ENCODE assay signal across 8 mouse cellular contexts in the genomic region with DNA sequence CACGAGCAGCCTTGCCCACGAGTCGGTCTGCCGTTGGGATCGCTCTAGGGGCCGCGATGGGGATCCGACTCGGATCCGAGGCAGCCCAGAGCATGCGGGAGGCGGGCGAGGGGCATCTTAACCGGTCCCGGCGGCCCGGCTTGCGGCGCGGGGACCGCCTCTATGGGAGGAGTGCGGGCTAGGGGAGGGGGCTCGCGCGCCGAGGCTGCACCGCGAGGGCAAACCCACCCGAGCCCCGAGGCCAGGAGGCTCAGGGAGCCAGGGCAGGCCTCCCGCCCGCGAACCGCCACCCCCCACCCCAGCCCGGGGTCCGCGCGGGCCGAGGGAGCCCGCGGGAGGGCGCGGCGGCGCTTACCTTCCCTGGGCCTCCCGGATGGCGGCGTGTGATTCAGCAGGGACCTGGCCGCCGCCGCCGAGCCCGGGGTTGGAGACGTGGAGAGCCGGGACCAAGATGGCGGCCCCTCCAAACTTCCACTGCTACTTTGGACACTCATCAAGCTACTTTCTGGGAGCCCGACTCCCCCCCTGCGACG. TPM values are rescaled to one million over a fixed set of nuclear protein-coding genes. Genes with fewer than 3 reads are reported as not detected.
DNase-seq lines count a peak whose midpoint lies in the region; ATAC-seq and TF ChIP-seq lines count a peak whose summit lies in the region.

No protein-coding gene starts in this region.

- no peaks in the 10 kb centered on the region for H3K27me3 ChIP-seq in embryonic facial prominence, embryonic 13.5 days
- H3K27me3 ChIP-seq in heart, embryonic 10.5 days (ENCODE audit: insufficient read depth, poor library complexity, severe bottlenecking), result no peaks in the 10 kb centered on the region
- no peaks in the 10 kb centered on the region for H3K27me3 ChIP-seq in liver, postnatal 0 days (ENCODE audit: insufficient read depth, low read length)
- H3K27me3 ChIP-seq in neural tube, embryonic 13.5 days, result 0 out of 2 replicates have a peak, but pooled peaks cover 3% of the 10 kb centered on the region

- no peaks in the 10 kb centered on the region for H3K36me3 ChIP-seq in embryonic facial prominence, embryonic 13.5 days
- no peaks in the 10 kb centered on the region for H3K36me3 ChIP-seq in heart, embryonic 10.5 days
- no peaks in the 10 kb centered on the region for H3K36me3 ChIP-seq in liver, postnatal 0 days (replicated peaks; ENCODE audit: insufficient read depth, low read length)
- H3K36me3 ChIP-seq in neural tube, embryonic 13.5 days, result no peaks in the 10 kb centered on the region

- TF ChIP-seq EP300 in liver, postnatal 0 days (IDR thresholded peaks at IDR 0.05; ENCODE audit: low read depth), result no peak

- H3K9me3 ChIP-seq in embryonic facial prominence, embryonic 13.5 days, result no peaks in the 10 kb centered on the region
- no peaks in the 10 kb centered on the region for H3K9me3 ChIP-seq in heart, embryonic 10.5 days
- no peaks in the 10 kb centered on the region for H3K9me3 ChIP-seq in liver, postnatal 0 days (ENCODE audit: low read length)
- no peaks in the 10 kb centered on the region for H3K9me3 ChIP-seq in neural tube, embryonic 13.5 days

- TF ChIP-seq CTCF in liver, postnatal 0 days (IDR thresholded peaks at IDR 0.05; ENCODE audit: low read depth), result no peak

- ATAC-seq in embryonic facial prominence, embryonic 13.5 days (ENCODE audit: insufficient number of reproducible peaks, insufficient read depth, low FRiP score, low TSS enrichment, low read depth), result peak; percentile 77
- ATAC-seq in liver, postnatal 0 days, result peak; percentile 47
- ATAC-seq in neural tube, embryonic 13.5 days (ENCODE audit: low read depth), result peak; percentile 84

- peaks cover 15% of the 10 kb centered on the region for H3K4me1 ChIP-seq in embryonic facial prominence, embryonic 13.5 days
- H3K4me1 ChIP-seq in heart, embryonic 10.5 days, result peaks cover 19% of the 10 kb centered on the region; the same call in 1 of the 2 replicates
- peaks cover 39% of the 10 kb centered on the region for H3K4me1 ChIP-seq in liver, postnatal 0 days (ENCODE audit: insufficient read depth)
- H3K4me1 ChIP-seq in neural tube, embryonic 13.5 days (replicated peaks), result peaks cover 26% of the 10 kb centered on the region

- peak; percentile 61 for DNase-seq in 416B (ENCODE audit: low read depth)
- peak; percentile 87 for DNase-seq in adrenal gland, adult 2 months
- DNase-seq in heart, embryonic 10.5 days (ENCODE audit: low spot score), result peak; percentile 90
- DNase-seq in kidney, postnatal 25 days, result peak; percentile 73 to 87
- DNase-seq in liver, postnatal 0 days, result peak; percentile 83
- DNase-seq in testis, postnatal 10 days (ENCODE audit: low spot score), result peak; percentile 83

- peak overlapping the region; percentile 100 for H3K27ac ChIP-seq in embryonic facial prominence, embryonic 13.5 days
- peak overlapping the region; percentile 100 for H3K27ac ChIP-seq in heart, embryonic 10.5 days
- H3K27ac ChIP-seq in liver, postnatal 0 days (ENCODE audit: low read depth), result peak overlapping the region; percentile 100
- H3K27ac ChIP-seq in neural tube, embryonic 13.5 days (replicated peaks), result peak overlapping the region; percentile 100

- peak overlapping the region; percentile 97 for H3K9ac ChIP-seq in embryonic facial prominence, embryonic 13.5 days
- peak overlapping the region; percentile 98 for H3K9ac ChIP-seq in liver, postnatal 0 days (replicated peaks)
- H3K9ac ChIP-seq in neural tube, embryonic 13.5 days, result peak overlapping the region; percentile 96

- peak overlapping the region; percentile 68 for H3K4me2 ChIP-seq in embryonic facial prominence, embryonic 13.5 days
- peak overlapping the region; percentile 83 for H3K4me2 ChIP-seq in liver, postnatal 0 days (ENCODE audit: low read depth, low read length)
- H3K4me2 ChIP-seq in neural tube, embryonic 13.5 days, result peak overlapping the region; percentile 73

- H3K4me3 ChIP-seq in embryonic facial prominence, embryonic 13.5 days, result peak overlapping the region; percentile 89
- H3K4me3 ChIP-seq in heart, embryonic 10.5 days, result peak overlapping the region; percentile 96
- H3K4me3 ChIP-seq in liver, postnatal 0 days (ENCODE audit: low read depth, low read length), result peak overlapping the region; percentile 95
- peak overlapping the region; percentile 92 for H3K4me3 ChIP-seq in neural tube, embryonic 13.5 days

- under 1% methylated on average over 40 of the region's 59 CpGs for WGBS in embryonic facial prominence, embryonic 13.5 days
- under 1% methylated on average over 59 of the region's 59 CpGs for WGBS in heart, embryonic 10.5 days
- under 1% methylated on average over 37 of the region's 59 CpGs for WGBS in liver, postnatal 0 days (ENCODE audit: insufficient replicate concordance)
- WGBS in neural tube, embryonic 13.5 days, result under 1% methylated on average over 54 of the region's 59 CpGs

RNA-seq across cellular contexts. Expression of a gene that starts 0.6 kb away (rescaled TPM):
- 10 to 100 TPM; 60.9 to 61.1 TPM for total RNA-seq in adrenal gland, adult 2 months (2021)
- 3.1 TPM in 2 replicates for polyA plus RNA-seq in adrenal gland, adult 2 months (2012; rRNA removed)
- polyA plus RNA-seq in embryonic facial prominence, embryonic 13.5 days (2015; fragmentation: Nextera tagmentation; extraction: Ambion mirVana), result 33.5 and 33.6 TPM in 2 replicates
- polyA plus RNA-seq in heart, embryonic 10.5 days (2016; fragmentation: Nextera tagmentation; extraction: Ambion mirVana), result 26.4 and 28.3 TPM in 2 replicates
- 23.2 and 25.3 TPM in 2 replicates for polyA plus RNA-seq in liver, postnatal 0 days (2015; fragmentation: Nextera tagmentation; extraction: Ambion mirVana)
- 23.5 and 23.7 TPM in 2 replicates for polyA plus RNA-seq in neural tube, embryonic 13.5 days (2015; fragmentation: Nextera tagmentation; extraction: Ambion mirVana)

Comparison
In these comparisons a context has a peak if more than half of its experiments do, and no peak if none do; other contexts are left out.
1. Peak in every context shown above with its lines: DNase-seq, ATAC-seq, H3K4me3 ChIP-seq and H3K27ac ChIP-seq.